In genomic region chr3:145131210-145131868, GRCm38 (mm10) we compare ENCODE assay signal across 8 mouse cellular contexts.
DNase-seq lines count a peak whose midpoint lies in the region; ATAC-seq lines count a peak whose summit lies in the region.

No protein-coding gene starts in this region.

- DNase-seq in frontal cortex, postnatal 36 days (ENCODE audit: low spot score in 2 of 2) = no peak
- peak; percentile 13 for DNase-seq in ovary, postnatal 14 days (ENCODE audit: low spot score)
- DNase-seq in ovary, postnatal 10 days (ENCODE audit: low spot score) = no peak
- peak; percentile 12 for DNase-seq in brain, embryonic 18.5 days (ENCODE audit: low read depth, low spot score)
- DNase-seq in induced T-regulatory cell, adult 2 months (ENCODE audit: low read depth) = peak; percentile 65
- DNase-seq in lung, postnatal 10 days = peak; percentile 66
- peak; percentile 21 for DNase-seq in thymus, postnatal 25 days

- peak; percentile 93 for ATAC-seq in frontal cortex, adult (ENCODE audit: low TSS enrichment)

Comparison
In these comparisons a context has a peak if more than half of its experiments do, and no peak if none do; other contexts are left out.
1. DNase-seq: peak in ovary, postnatal 14 days (single experiment), brain, embryonic 18.5 days (single experiment), induced T-regulatory cell, adult 2 months (single experiment), lung, postnatal 10 days (single experiment) and thymus, postnatal 25 days (single experiment); none in frontal cortex, postnatal 36 days (0 of 2) and ovary, postnatal 10 days (single experiment).